Mouse (Mus musculus): Measurements from ENCODE around the gene Farp1. TPM values are rescaled to one million over a fixed set of nuclear protein-coding genes. Genes with fewer than 3 reads are reported as not detected.

Farp1 gene
- polyA plus RNA-seq, 1 experiment, result 29.2 TPM

- H3K27me3 ChIP-seq (ENCODE audit: control insufficient read depth, insufficient read depth, low read length, poor library complexity, severe bottlenecking), result no peaks in the 10 kb centered on the region
- TF ChIP-seq CTCF (IDR thresholded peaks at IDR 0.05; ENCODE audit: low read depth, low read length), result no peak
- no peak for TF ChIP-seq EP300 (IDR thresholded peaks at IDR 0.05; ENCODE audit: insufficient read depth, low read depth, low read length)
- no peak for TF ChIP-seq POLR2A (IDR thresholded peaks at IDR 0.05; ENCODE audit: insufficient read depth, low read length)
- no peak overlapping the region for H3K4me3 ChIP-seq (ENCODE audit: low read depth, low read length)
- H3K36me3 ChIP-seq (ENCODE audit: control insufficient read depth, insufficient read depth, low read length, poor library complexity, severe bottlenecking), result no peaks in the 10 kb centered on the region
- no peaks in the 10 kb centered on the region for H3K9me3 ChIP-seq (replicated peaks; ENCODE audit: control insufficient read depth, insufficient read depth, low read length, poor library complexity, severe bottlenecking)
- H3K9ac ChIP-seq (ENCODE audit: low read depth, poor library complexity, severe bottlenecking), result no peak overlapping the region
- no peak overlapping the region for H3K27ac ChIP-seq (ENCODE audit: insufficient read depth, low read length)
- no peaks in the 10 kb centered on the region for H3K4me1 ChIP-seq (ENCODE audit: control insufficient read depth, insufficient read depth, low read length)
Observed at GRCm38 (mm10) chr14:121155173-121155572, 120.2 kb downstream of the Farp1 start.

- Histone ChIP-seq H3K4me1 (ENCODE audit: control insufficient read depth, insufficient read depth, low read length) (no peaks in the 10 kb centered on the region), H3K9ac (ENCODE audit: low read depth, poor library complexity, severe bottlenecking) (no peak overlapping the region), H3K27me3 (ENCODE audit: control insufficient read depth, insufficient read depth, low read length, poor library complexity, severe bottlenecking) (no peaks in the 10 kb centered on the region), H3K36me3 (ENCODE audit: control insufficient read depth, insufficient read depth, low read length, poor library complexity, severe bottlenecking) (no peaks in the 10 kb centered on the region), H3K27ac (ENCODE audit: insufficient read depth, low read length) (no peak overlapping the region), H3K4me3 (ENCODE audit: low read depth, low read length) (no peak overlapping the region), H3K9me3 (replicated peaks; ENCODE audit: control insufficient read depth, insufficient read depth, low read length, poor library complexity, severe bottlenecking) (no peaks in the 10 kb centered on the region)
- TF ChIP-seq EP300 (IDR thresholded peaks at IDR 0.05; ENCODE audit: insufficient read depth, low read depth, low read length), result no peak
- no peak for TF ChIP-seq POLR2A (IDR thresholded peaks at IDR 0.05; ENCODE audit: insufficient read depth, low read length)
- no peak for TF ChIP-seq CTCF (IDR thresholded peaks at IDR 0.05; ENCODE audit: low read depth, low read length)
Observed at GRCm38 (mm10) chr14:121158616-121159015, 123.6 kb downstream of the Farp1 start.

- Histone ChIP-seq H3K36me3 (ENCODE audit: control insufficient read depth, insufficient read depth, low read length, poor library complexity, severe bottlenecking) (no peaks in the 10 kb centered on the region), H3K9me3 (replicated peaks; ENCODE audit: control insufficient read depth, insufficient read depth, low read length, poor library complexity, severe bottlenecking) (no peaks in the 10 kb centered on the region), H3K9ac (ENCODE audit: low read depth, poor library complexity, severe bottlenecking) (no peak overlapping the region), H3K4me3 (ENCODE audit: low read depth, low read length) (no peak overlapping the region), H3K27me3 (ENCODE audit: control insufficient read depth, insufficient read depth, low read length, poor library complexity, severe bottlenecking) (no peaks in the 10 kb centered on the region), H3K27ac (ENCODE audit: insufficient read depth, low read length) (no peak overlapping the region), H3K4me1 (ENCODE audit: control insufficient read depth, insufficient read depth, low read length) (no peaks in the 10 kb centered on the region)
- TF ChIP-seq EP300 (IDR thresholded peaks at IDR 0.05; ENCODE audit: insufficient read depth, low read depth, low read length) (no peak), POLR2A (IDR thresholded peaks at IDR 0.05; ENCODE audit: insufficient read depth, low read length) (no peak), CTCF (IDR thresholded peaks at IDR 0.05; ENCODE audit: low read depth, low read length) (no peak)
Observed at GRCm38 (mm10) chr14:121162822-121163221, 127.8 kb downstream of the Farp1 start.

GRCm38 (mm10) chr14:121164866-121165265 lies 129.9 kb downstream of the Farp1 start:
- Histone ChIP-seq H3K4me1 (ENCODE audit: control insufficient read depth, insufficient read depth, low read length) (no peaks in the 10 kb centered on the region), H3K27me3 (ENCODE audit: control insufficient read depth, insufficient read depth, low read length, poor library complexity, severe bottlenecking) (no peaks in the 10 kb centered on the region), H3K9ac (ENCODE audit: low read depth, poor library complexity, severe bottlenecking) (no peak overlapping the region), H3K36me3 (ENCODE audit: control insufficient read depth, insufficient read depth, low read length, poor library complexity, severe bottlenecking) (no peaks in the 10 kb centered on the region), H3K27ac (ENCODE audit: insufficient read depth, low read length) (no peak overlapping the region), H3K4me3 (ENCODE audit: low read depth, low read length) (no peak overlapping the region), H3K9me3 (replicated peaks; ENCODE audit: control insufficient read depth, insufficient read depth, low read length, poor library complexity, severe bottlenecking) (no peaks in the 10 kb centered on the region)
- TF ChIP-seq CTCF (IDR thresholded peaks at IDR 0.05; ENCODE audit: low read depth, low read length) (no peak), POLR2A (IDR thresholded peaks at IDR 0.05; ENCODE audit: insufficient read depth, low read length) (no peak), EP300 (IDR thresholded peaks at IDR 0.05; ENCODE audit: insufficient read depth, low read depth, low read length) (no peak)

GRCm38 (mm10) chr14:121165408-121166037 lies 130.5 kb downstream of the Farp1 start:
- TF ChIP-seq CTCF (IDR thresholded peaks at IDR 0.05; ENCODE audit: low read depth, low read length) (no peak), POLR2A (IDR thresholded peaks at IDR 0.05; ENCODE audit: insufficient read depth, low read length) (no peak), EP300 (IDR thresholded peaks at IDR 0.05; ENCODE audit: insufficient read depth, low read depth, low read length) (no peak)
- no peak overlapping the region for H3K9ac ChIP-seq (ENCODE audit: low read depth, poor library complexity, severe bottlenecking)
- no peaks in the 10 kb centered on the region for H3K36me3 ChIP-seq (ENCODE audit: control insufficient read depth, insufficient read depth, low read length, poor library complexity, severe bottlenecking)
- no peaks in the 10 kb centered on the region for H3K4me1 ChIP-seq (ENCODE audit: control insufficient read depth, insufficient read depth, low read length)
- no peaks in the 10 kb centered on the region for H3K9me3 ChIP-seq (replicated peaks; ENCODE audit: control insufficient read depth, insufficient read depth, low read length, poor library complexity, severe bottlenecking)
- H3K27ac ChIP-seq (ENCODE audit: insufficient read depth, low read length), result no peak overlapping the region
- H3K4me3 ChIP-seq (ENCODE audit: low read depth, low read length), result no peak overlapping the region
- no peaks in the 10 kb centered on the region for H3K27me3 ChIP-seq (ENCODE audit: control insufficient read depth, insufficient read depth, low read length, poor library complexity, severe bottlenecking)

GRCm38 (mm10) chr14:121166038-121166436 lies 131.0 kb downstream of the Farp1 start:
- no peaks in the 10 kb centered on the region for H3K9me3 ChIP-seq (replicated peaks; ENCODE audit: control insufficient read depth, insufficient read depth, low read length, poor library complexity, severe bottlenecking)
- H3K4me3 ChIP-seq (ENCODE audit: low read depth, low read length), result no peak overlapping the region
- H3K4me1 ChIP-seq (ENCODE audit: control insufficient read depth, insufficient read depth, low read length), result no peaks in the 10 kb centered on the region
- no peak overlapping the region for H3K9ac ChIP-seq (ENCODE audit: low read depth, poor library complexity, severe bottlenecking)
- H3K27me3 ChIP-seq (ENCODE audit: control insufficient read depth, insufficient read depth, low read length, poor library complexity, severe bottlenecking), result no peaks in the 10 kb centered on the region
- no peaks in the 10 kb centered on the region for H3K36me3 ChIP-seq (ENCODE audit: control insufficient read depth, insufficient read depth, low read length, poor library complexity, severe bottlenecking)
- no peak overlapping the region for H3K27ac ChIP-seq (ENCODE audit: insufficient read depth, low read length)
- TF ChIP-seq POLR2A (IDR thresholded peaks at IDR 0.05; ENCODE audit: insufficient read depth, low read length), result no peak
- no peak for TF ChIP-seq CTCF (IDR thresholded peaks at IDR 0.05; ENCODE audit: low read depth, low read length)
- no peak for TF ChIP-seq EP300 (IDR thresholded peaks at IDR 0.05; ENCODE audit: insufficient read depth, low read depth, low read length)
